Mouse (Mus musculus) heart, embryonic 12.5 days (tissue): ENCODE results near the gene Map4k5. TPM values are rescaled to one million over a fixed set of nuclear protein-coding genes. Genes with fewer than 3 reads are reported as not detected.

ENCODE experiments used
- ATAC-seq: fragments of 200-750 bp; cut with Nextera tagmentation; 2 replicates; pipeline ENCODE4 v1.8.0; 2017; ENCODE audit warnings: moderate TSS enrichment, moderate library complexity; ENCODE audit not compliant: insufficient number of reproducible peaks, low FRiP score
- H3K27ac ChIP-seq: fragments of 300-500 bp; sonication (generic); 2 replicates; pipeline ENCODE4 v1.5.1; 2016; ENCODE audit warnings: mild to moderate bottlenecking, moderate library complexity; ENCODE audit not compliant: poor library complexity, severe bottlenecking
- H3K27me3 ChIP-seq: fragments of 300-500 bp; sonication (generic); replicated peaks from 2 replicates; pipeline ENCODE4 v1.6.1; 2016; ENCODE audit warnings: mild to moderate bottlenecking, moderate library complexity
- H3K36me3 ChIP-seq: fragments of 300-500 bp; sonication (generic); 2 replicates; pipeline ENCODE4 v1.6.1; 2016; ENCODE audit warnings: mild to moderate bottlenecking, moderate library complexity
- H3K4me1 ChIP-seq: fragments of 300-500 bp; sonication (generic); replicated peaks from 2 replicates; pipeline ENCODE4 v1.6.1; 2016; ENCODE audit warnings: mild to moderate bottlenecking
- H3K4me2 ChIP-seq: fragments of 300-500 bp; sonication (generic); 2 replicates; pipeline ENCODE4 v1.6.1; 2016; ENCODE audit warnings: mild to moderate bottlenecking, moderate library complexity
- H3K4me3 ChIP-seq: fragments of 300-500 bp; sonication (generic); 2 replicates; pipeline ENCODE4 v1.5.1; 2016; ENCODE audit warnings: mild to moderate bottlenecking
- H3K9ac ChIP-seq: fragments of 300-500 bp; sonication (generic); 2 replicates; pipeline ENCODE4 v1.6.1; 2016; ENCODE audit warnings: mild to moderate bottlenecking, moderate library complexity
- H3K9me3 ChIP-seq: fragments of 300-500 bp; sonication (generic); replicated peaks from 2 replicates; pipeline ENCODE4 v1.6.1; 2016; ENCODE audit warnings: mild to moderate bottlenecking, moderate library complexity
- WGBS: fragments of 180-500 bp; shearing (Covaris S2); methylation state at CpG from one replicate; pipeline ENCODE4 v1.1.7; 2016; 5-methylcytosine and 5-hydroxymethylcytosine counted together
- microRNA counts: library from miRNA; unstranded; fragments of <30 nt; microRNA quantifications from one replicate; lab custom pipeline; 2017
- microRNA-seq: library from miRNA; unstranded; fragments of <30 nt; microRNA quantifications from one replicate; pipeline ENCODE4, GENCODE M21; 2017
- polyA plus RNA-seq: library from polyadenylated mRNA; unstranded; fragments of >200 nt; fragmentation: Nextera tagmentation; extraction: Ambion mirVana; gene quantifications from 2 replicates; pipeline ENCODE4 v1.2.1, GENCODE M21; 2016

Gene Map4k5
- polyA plus RNA-seq, 1 experiment from 2014 or later: 43.4 TPM

DNA sequence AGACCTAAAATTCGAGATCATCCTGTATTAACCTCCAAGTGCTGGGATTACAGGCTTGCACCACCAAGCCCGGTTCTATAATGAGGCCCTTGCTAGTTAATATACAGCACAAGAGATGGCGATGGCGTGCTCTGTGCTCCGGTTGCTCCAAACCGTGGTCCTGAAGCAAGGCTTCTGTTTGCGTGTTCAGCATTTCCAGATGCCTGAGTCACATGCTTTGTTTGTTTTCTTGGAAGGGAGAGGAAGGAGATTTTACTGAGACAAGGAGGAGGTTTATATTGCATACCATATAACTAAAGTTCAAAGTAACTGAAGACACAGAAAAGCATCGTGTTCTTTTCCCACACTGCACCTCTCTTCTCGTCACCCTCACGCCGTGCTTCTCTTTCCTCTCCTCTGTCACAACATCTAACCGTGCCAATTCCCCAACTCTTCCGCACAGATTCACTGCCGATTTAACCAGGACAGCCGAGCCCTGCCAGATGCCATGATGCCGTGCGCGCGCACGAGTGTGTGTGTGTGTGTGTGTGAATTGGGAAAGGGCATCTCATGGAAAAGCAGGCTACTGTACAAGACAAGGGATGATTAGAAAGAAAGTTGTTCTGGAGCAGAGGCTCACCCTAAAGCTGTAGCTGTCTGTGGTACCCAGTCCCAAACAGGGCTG, 132.1 kb downstream of the Map4k5 start:
- ATAC-seq: no peak
- H3K27me3 ChIP-seq: no peaks in the 10 kb centered on the region
- no peak overlapping the region for H3K27ac ChIP-seq
- H3K9me3 ChIP-seq: no peaks in the 10 kb centered on the region
- no peaks in the 10 kb centered on the region for H3K36me3 ChIP-seq
- no peak overlapping the region for H3K4me3 ChIP-seq
- H3K4me1 ChIP-seq: peaks cover 18% of the 10 kb centered on the region
- no peak overlapping the region for H3K4me2 ChIP-seq
- H3K9ac ChIP-seq: no peak overlapping the region
- 92% methylated on average over 20 of the region's 20 CpGs for WGBS

- 57% methylated on average over 6 of the region's 6 CpGs for WGBS
- no peak for ATAC-seq
Observed at GRCm38 (mm10) chr12:69760014-69760413, 133.0 kb downstream of the Map4k5 start.

GRCm38 (mm10) chr12:69759267-69759885, 133.6 kb downstream of the Map4k5 start:
- ATAC-seq: peak; percentile 85
- no peak overlapping the region for H3K9ac ChIP-seq
- H3K4me2 ChIP-seq: peak overlapping the region; percentile 79
- peak overlapping the region; percentile 97 for H3K27ac ChIP-seq
- H3K27me3 ChIP-seq: no peaks in the 10 kb centered on the region
- peak overlapping the region; percentile 48; the same call in 1 of the 2 replicates for H3K4me3 ChIP-seq
- H3K9me3 ChIP-seq: no peaks in the 10 kb centered on the region
- peaks cover 17% of the 10 kb centered on the region for H3K4me1 ChIP-seq
- WGBS: 19% methylated on average over 7 of the region's 7 CpGs
- H3K36me3 ChIP-seq: no peaks in the 10 kb centered on the region

More at GRCm38 (mm10) chr12:69760014-69760413, 133.0 kb downstream of the Map4k5 start:
- Histone ChIP-seq H3K9ac (no peak overlapping the region), H3K27me3 (no peaks in the 10 kb centered on the region), H3K4me1 (peaks cover 17% of the 10 kb centered on the region), H3K27ac (peak overlapping the region; percentile 41; the same call in 1 of the 2 replicates), H3K36me3 (no peaks in the 10 kb centered on the region), H3K9me3 (no peaks in the 10 kb centered on the region), H3K4me2 (no peak overlapping the region), H3K4me3 (no peak overlapping the region)

DNA sequence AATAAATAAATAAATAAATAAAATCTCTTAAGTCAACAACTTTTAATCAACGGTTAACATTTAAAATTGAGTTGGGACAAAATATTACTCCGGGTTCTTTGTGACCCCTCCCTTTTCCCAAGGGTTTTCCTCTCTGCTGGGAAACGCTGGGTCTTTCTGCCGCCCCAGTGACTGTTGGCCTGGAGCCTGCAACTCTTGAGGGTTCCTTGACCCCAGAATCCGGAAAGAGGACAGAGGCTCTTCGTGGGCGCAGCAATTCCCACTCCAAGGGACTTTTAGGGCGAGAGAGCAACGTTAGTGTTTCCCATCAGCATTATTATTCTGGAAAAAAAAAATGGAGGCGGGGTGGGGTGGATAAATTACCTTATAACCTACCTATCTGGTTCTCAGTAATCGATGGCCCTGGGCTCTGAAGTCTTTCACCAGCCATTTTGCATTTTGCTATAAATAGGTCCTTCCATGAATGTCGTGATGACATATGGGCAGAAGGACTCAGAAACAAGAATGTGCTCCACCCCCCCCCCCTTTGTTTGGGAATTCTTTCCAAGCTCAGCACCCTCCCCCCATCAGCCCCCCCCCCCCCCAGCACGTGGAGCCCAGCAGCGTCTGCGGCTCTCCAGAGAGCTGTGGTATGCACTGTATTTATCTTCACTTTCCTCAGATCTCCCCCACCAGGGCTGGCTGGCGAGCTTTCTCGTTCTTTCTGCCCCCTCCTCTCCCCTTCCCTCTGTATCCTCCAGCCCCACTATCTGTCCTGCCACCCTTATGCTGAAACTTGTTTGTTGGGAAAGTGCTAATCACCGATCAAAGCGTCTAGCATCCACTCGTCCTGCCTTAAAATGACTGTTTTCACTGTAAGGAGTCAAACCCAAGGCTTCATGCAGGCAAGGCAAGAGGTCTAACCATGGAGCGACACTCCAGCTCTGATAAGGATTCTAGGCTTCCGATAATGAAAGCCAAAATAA, 134.5 kb downstream of the Map4k5 start:
- Histone ChIP-seq H3K4me2 (peak overlapping the region; percentile 79), H3K27me3 (no peaks in the 10 kb centered on the region), H3K4me3 (peak overlapping the region; percentile 48), H3K27ac (peak overlapping the region; percentile 97), H3K4me1 (peaks cover 17% of the 10 kb centered on the region), H3K9ac (peak overlapping the region; percentile 74; the same call in 1 of the 2 replicates), H3K9me3 (no peaks in the 10 kb centered on the region), H3K36me3 (peaks cover 4% of the 10 kb centered on the region; the same call in 1 of the 2 replicates)
- 1% methylated on average over 22 of the region's 22 CpGs for WGBS
- ATAC-seq: peak; percentile 54

DNA sequence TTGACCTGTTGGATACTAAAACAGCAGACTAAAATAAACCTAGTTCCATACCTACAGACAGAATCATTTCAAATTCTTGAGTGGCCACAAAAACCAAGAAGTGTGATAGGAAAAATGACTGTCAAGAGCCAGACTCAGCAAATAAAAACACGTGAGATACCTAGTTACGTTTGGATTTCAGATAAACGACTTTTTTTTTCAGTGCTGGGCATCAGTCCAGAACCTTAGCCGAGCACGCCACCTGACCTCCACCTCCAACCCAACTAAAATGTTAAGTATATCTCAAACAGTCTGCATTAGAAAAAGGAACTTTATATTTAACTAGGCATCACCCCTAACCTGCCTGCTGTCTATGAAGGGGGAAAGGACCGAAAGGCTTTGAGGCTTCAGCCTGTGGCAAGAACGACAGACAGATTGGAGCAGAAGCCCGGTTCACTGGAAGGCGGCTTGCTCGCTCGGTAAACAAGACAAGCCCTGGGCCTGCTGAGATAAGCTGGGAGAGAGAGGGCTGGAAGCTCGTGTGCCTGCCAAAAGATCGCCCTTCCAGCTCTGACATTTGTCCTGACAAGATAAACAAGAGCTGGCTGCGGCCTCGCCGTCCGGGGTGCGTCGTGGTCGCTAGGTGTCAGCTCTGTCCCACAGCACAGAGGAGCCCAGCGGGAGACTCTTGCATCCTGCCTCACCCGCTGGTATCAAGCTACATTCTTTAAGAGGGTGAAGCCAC, 135.4 kb downstream of the Map4k5 start:
- Histone ChIP-seq H3K27me3 (no peaks in the 10 kb centered on the region), H3K9ac (peak overlapping the region; percentile 62; the same call in 1 of the 2 replicates), H3K9me3 (no peaks in the 10 kb centered on the region), H3K4me1 (peaks cover 17% of the 10 kb centered on the region), H3K4me3 (peak overlapping the region; percentile 48), H3K36me3 (peaks cover 5% of the 10 kb centered on the region; the same call in 1 of the 2 replicates), H3K4me2 (peak overlapping the region; percentile 79), H3K27ac (peak overlapping the region; percentile 97)
- ATAC-seq: peak; percentile 90
- WGBS: 1% methylated on average over 22 of the region's 22 CpGs

- peaks cover 27% of the 10 kb centered on the region for H3K4me1 ChIP-seq
- H3K36me3 ChIP-seq: peaks cover 5% of the 10 kb centered on the region; the same call in 1 of the 2 replicates
- no peak overlapping the region for H3K27ac ChIP-seq
- 69% methylated on average over 5 of the region's 5 CpGs for WGBS
- H3K4me3 ChIP-seq: no peak overlapping the region
- no peak overlapping the region for H3K9ac ChIP-seq
- no peak for ATAC-seq
- peak overlapping the region; percentile 40; the same call in 1 of the 2 replicates for H3K4me2 ChIP-seq
- H3K27me3 ChIP-seq: no peaks in the 10 kb centered on the region
- H3K9me3 ChIP-seq: no peaks in the 10 kb centered on the region
Observed at GRCm38 (mm10) chr12:69756015-69756414, 137.0 kb downstream of the Map4k5 start.

GRCm38 (mm10) chr12:69753936-69754335, 139.1 kb downstream of the Map4k5 start:
- Histone ChIP-seq H3K9ac (no peak overlapping the region), H3K9me3 (no peaks in the 10 kb centered on the region), H3K27me3 (no peaks in the 10 kb centered on the region), H3K4me1 (peaks cover 21% of the 10 kb centered on the region), H3K4me2 (no peak overlapping the region), H3K4me3 (no peak overlapping the region), H3K27ac (no peak overlapping the region), H3K36me3 (peaks cover 11% of the 10 kb centered on the region)
- no peak for ATAC-seq
- WGBS: 81% methylated on average over 5 of the region's 5 CpGs

MicroRNAs encoded within 50 kb of the gene (microRNA counts, 519-probe panel; counts per million panel counts)
- not detected for microRNA mmu-miR-681 (lab: Ali Mortazavi, UCI)

Small RNAs within 50 kb of the gene (microRNA-seq; reads per million reads assigned to microRNA genes)
- not detected for gene Mir681

Other genes starting within 250 kb of the Map4k5 start
- gene Sos2, start 211.3 kb downstream of the Map4k5 start, polyA plus RNA-seq: 8.3 and 8.4 TPM in 2 replicates
- gene L2hgdh, start 168.3 kb downstream of the Map4k5 start, polyA plus RNA-seq: 19.5 and 20.8 TPM in 2 replicates
- 31.1 and 31.2 TPM in 2 replicates for gene Atp5s, start 168.2 kb downstream of the Map4k5 start, polyA plus RNA-seq
- 5.0 TPM in 2 replicates for gene Cdkl1, start 101.9 kb downstream of the Map4k5 start, polyA plus RNA-seq
- 8.0 and 9.5 TPM in 2 replicates for gene Atl1, start 586 bp downstream of the Map4k5 start, polyA plus RNA-seq
- 7.6 and 8.0 TPM in 2 replicates for gene Sav1, start 93.8 kb upstream of the Map4k5 start, polyA plus RNA-seq
- gene Nin, start 220.5 kb upstream of the Map4k5 start, polyA plus RNA-seq: 10.4 and 11.4 TPM in 2 replicates